Mouse (Mus musculus) thymus, adult 2 months (tissue): ENCODE measurements around the gene Mdfi.

Experiments
- CTCF ChIP-seq: fragments of 200-500 bp; IDR thresholded peaks from 2 replicates; pipeline ENCODE4 v1.5.1; 2012; ENCODE audit warnings: mild to moderate bottlenecking, control low read depth, low read length, moderate library complexity, borderline replicate concordance; ENCODE audit not compliant: control insufficient read depth, poor library complexity, insufficient read depth; ENCODE audit errors: extremely low read depth
- POLR2A ChIP-seq: fragments of 200-500 bp; IDR thresholded peaks from 2 replicates; pipeline ENCODE4 v1.6.1; 2012; ENCODE audit warnings: mild to moderate bottlenecking, low read length, control low read depth, moderate library complexity; ENCODE audit not compliant: control insufficient read depth, poor library complexity, insufficient read depth; ENCODE audit errors: extremely low read depth

DNA sequence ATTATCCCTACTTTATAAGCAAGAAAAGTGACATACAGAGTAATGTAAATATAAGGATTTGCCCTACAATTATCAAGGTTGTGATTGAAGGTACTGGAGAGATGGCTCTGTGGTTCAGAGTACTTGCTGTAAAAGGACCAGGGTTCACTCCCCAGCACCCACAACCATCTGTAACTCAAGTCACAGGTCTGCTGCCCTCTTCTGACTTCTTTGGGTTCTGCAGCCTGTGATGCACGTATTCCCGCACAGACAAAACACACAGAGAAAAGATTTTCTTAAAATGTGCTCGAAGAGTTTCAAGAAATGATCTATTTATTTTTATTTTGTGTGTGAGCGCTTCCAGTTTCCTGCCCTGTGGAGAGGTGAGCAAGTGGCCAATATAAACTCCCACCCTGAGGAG is 30.8 kb downstream of the Mdfi start:
- TF ChIP-seq CTCF (no peak), POLR2A (no peak)
